Mouse (Mus musculus) neutrophil, adult 5-6 weeks (primary cell): Measurements from ENCODE around the gene BC025920. TPM values are rescaled to one million over a fixed set of nuclear protein-coding genes. Genes with fewer than 3 reads are reported as not detected.

Experiments used
- ATAC-seq: fragments of 151-379, 151-347 bp; 2 replicates; pipeline ENCODE4 v1.8.0; 2017; ENCODE audit warnings: mild to moderate bottlenecking, moderate TSS enrichment; ENCODE audit not compliant: insufficient number of reproducible peaks, poor library complexity, low FRiP score, severe bottlenecking; ENCODE audit errors: extremely low read depth
- total RNA-seq: library from RNA; stranded (forward); fragments of 200-1000 nt; gene quantifications from 2 replicates; pipeline ENCODE4 v1.2.3, GENCODE M21; 2017

Gene BC025920
- total RNA-seq, 1 experiment from 2014 or later, result 5.8 TPM

DNA sequence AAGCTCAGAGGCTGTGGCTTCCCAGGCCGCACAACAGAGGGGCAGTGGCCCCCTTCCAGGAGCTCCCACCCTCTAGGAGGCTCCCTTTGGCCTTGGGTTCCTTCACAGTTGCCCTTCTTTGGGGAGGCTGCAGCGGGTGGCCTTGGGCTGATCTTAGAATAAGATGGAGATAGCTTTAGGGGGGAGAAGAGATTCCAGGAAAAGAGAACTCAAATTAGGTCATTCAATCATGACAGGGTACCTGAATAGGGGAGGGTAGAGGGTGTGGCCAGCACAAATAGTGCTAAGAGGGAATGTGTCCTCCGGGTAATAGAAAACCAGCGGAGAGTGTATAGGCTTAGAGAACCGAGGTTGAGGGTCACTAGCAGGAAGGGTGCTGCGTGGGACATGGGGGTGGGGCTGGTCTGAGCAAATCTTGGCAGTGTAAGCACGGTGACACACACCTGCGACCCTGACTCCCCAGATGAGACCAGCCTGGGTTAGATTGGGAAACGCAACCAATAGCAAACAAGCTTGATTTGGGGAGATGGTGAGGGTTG is 33.9 kb upstream of the BC025920 start:
- ATAC-seq, result no peak

DNA sequence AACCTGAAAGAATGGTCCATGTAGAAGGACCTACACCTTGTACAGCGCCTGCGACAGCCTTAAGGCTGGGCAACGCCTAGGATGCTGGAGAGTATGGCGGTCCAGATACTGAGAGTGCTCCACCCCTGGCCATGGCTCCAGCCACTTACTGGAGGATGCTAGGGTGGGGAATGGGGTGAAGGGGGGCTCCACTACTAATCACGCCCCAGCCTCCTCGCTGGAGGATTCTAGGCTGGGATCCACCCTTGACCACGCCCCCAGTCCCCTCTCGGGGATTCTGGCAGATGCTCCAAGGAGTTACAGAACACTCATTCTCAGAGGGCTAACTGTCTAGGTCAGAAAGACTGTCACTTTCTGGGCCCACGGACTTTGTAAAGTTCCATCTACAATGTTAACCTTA is 33.1 kb upstream of the BC025920 start:
- ATAC-seq, result no peak

- ATAC-seq, result no peak
These were observed 31.7 kb upstream of the BC025920 start, which contains the start of gene Tle2 for GRCm38 (mm10) chr10:81574081-81575056. Gene Tle2 (plus strand): TSS chr10:81574561.

GRCm38 (mm10) chr10:81575208-81575631 is 30.9 kb upstream of the BC025920 start:
- ATAC-seq, result no peak

- no peak for ATAC-seq
These were observed 30.4 kb upstream of the BC025920 start for GRCm38 (mm10) chr10:81575695-81576094.

- no peak for ATAC-seq
These were observed 26.1 kb upstream of the BC025920 start for GRCm38 (mm10) chr10:81579967-81580366.

DNA sequence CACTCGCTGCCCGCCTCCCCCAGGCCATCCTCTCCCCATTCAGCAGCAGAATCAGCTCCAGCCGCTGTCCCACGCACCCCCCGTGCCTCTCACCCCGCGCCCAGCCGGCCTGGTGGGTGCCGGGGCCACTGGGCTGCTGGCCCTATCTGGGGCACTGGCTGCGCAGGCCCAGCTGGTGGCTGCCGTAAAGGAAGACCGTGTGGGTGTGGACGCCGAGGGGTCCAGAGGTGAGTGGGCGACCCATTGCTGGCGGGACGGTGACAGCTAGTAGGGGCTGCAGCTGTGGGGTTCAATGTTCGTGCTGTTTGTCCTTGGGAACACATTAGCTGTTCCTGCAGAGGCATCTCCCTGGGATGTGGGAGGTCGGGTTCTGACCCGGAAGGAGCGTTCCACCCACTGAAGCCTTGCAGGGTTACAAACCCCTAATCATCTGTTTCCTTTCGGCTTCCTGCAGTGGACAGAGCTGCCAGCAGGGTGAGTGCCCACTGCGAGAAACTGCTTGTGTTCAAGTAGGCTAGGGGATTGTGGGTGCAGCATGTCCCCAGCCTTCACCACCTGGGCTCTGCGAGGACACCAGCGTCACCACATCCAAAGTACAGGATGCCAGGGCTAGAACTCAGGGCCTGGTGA is 25.5 kb upstream of the BC025920 start:
- peak; percentile 56 for ATAC-seq

- no peak for ATAC-seq
These were observed 22.7 kb upstream of the BC025920 start for GRCm38 (mm10) chr10:81583347-81583746.

DNA sequence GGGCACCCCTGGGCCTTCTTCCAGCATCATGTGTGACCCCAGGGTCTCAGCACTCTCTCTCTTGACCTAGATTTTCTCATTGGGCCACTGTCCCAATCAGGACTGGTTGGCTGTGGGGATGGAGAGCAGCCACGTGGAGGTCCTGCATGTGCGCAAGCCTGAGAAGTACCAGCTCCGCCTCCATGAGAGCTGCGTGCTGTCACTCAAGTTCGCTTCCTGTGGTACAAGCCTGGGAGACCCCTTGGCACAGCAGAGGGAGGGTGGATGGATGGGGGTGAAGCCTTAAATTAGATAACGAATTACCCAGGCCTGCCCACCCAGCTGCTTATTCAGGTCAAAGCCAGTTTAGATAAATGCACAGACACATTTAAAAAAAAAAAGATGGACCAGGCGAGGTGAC is 17.3 kb upstream of the BC025920 start:
- no peak for ATAC-seq

DNA sequence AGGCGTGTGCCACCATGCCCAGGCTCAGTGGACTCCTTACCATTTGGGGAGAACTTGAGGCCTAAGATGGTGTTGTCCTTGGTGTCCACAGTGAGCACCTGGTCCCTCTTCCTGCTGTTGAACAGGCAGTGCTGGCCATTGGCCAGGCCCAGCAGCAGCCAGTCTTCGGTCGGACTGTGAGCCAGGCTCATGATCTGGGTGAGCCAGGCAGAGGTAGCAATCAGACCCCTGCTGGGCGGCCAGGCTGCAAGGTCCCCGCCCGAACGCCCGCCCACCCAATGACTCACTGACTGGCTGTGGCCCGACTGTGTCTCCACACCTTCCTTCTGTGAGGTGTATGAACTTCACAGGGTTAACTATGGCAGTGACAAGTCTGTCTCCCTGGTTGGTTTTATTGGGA is 14.2 kb upstream of the BC025920 start:
- no peak for ATAC-seq

DNA sequence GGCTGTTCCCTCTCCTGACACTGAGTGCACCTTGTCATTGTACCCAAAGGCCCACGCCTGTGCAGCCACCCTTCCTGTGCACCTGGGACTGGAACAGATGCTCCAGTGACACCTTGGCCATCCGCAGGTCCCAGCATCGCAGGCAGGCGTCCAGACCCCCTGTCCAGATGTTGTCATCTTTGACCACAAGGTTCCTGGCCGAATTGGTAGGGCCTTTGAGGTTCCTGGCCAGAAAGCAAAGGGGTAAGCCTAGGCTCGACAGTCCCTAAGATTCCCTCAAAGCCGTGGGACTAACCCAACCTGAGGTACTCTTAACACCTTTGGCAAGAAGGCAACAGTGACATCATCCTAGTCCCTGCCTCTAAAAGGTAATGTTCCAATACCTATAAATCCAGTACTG is 13.4 kb upstream of the BC025920 start:
- no peak for ATAC-seq

DNA sequence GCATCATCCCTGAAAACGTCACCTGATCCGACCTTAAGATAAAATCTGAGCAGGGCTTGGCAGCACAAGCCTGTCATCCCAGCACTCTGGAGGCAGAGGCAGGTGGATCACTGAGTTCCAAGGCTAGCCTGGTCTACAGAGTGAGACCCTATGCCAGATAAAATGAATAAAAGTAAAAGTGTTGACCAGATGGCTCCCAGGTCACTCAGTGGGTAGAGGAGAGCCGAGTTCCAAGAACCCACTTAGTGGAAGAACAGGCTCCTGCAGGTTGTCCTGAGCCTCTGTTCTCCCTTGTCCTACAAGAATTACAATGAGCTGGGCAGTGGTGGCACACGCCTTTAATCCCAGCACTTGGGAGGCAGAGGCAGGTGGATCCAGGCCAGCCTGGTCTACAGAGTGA is 12.8 kb upstream of the BC025920 start:
- ATAC-seq, result no peak

DNA sequence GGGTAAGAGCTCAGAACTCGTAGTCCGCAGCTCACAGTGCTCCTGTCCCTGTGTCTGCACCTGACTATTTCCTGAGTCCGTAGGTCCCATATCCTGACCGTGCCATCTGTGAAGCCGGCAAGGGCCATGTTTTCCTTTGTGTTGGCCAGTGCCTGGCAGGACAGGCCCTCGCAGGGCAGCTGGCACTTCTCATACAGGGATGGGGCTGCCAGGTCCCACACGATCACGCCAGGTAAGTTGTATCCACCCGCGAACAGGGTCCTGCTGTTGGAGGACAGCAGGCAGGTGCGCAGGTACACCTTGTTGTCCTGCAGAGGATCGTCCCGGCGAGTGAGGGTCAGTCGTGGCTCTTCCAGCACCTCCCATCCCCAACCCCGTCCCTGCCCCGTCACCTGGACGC is 12.1 kb upstream of the BC025920 start:
- ATAC-seq, result no peak

DNA sequence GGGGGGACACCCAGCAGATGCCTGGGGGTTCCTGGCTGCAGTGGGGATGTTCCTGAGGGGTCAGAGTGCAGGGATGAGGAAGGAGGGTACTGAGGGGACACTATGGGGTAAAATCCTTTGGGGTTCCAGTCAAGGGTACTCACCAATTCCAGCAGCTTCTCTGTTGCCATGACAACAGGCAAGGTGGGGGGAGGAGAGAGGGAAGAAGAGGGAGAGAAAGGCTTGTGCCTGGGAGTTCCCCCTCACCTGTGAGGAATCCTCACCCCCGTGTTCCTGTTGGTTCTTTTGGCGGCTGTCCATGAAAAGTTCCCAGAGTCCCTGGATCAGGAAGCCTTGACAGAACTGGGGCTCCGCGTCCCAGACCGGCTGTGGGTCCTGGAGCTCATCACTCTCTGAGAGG is 10.5 kb upstream of the BC025920 start:
- no peak for ATAC-seq

GRCm38 (mm10) chr10:81596611-81597010 is 9.5 kb upstream of the BC025920 start:
- ATAC-seq, result no peak

DNA sequence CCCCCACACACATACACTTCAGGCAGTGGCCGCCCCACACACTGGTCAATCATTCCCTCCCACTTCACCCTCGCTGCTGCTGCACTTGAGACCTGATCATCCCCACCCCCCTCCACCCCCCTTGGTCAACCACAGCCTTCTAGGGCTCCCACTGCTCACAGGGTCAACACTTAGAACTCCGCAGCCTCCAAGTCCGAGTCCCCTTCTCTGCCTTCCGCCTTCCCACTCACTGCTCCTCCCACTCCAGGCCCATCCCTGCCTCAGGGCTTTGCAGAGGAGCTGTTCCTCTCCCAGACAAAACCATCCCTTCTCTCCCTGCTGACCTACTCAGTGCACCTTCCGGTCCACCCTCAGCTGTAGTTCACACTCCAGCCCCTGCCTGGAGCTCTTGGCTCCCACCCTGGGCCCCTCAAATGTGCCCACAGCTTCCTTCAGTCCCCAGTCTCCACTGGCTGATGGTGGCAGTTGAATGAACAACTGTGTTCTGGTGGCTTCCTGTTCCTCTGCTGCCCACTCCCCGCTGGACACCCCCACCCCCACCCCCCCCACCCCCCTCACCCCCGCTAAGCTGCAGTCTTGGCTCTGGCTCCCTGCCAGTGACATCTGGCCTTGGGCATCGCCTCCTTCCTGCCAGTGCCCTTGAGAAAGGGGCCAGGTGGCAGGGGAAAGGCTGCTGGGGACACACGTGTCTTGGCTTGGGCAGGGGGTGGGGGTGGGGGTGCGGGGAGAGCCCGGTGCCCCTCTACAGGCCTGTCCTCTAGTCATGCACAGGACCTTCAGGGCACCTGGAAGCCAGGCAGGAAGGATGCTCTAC is 8.7 kb upstream of the BC025920 start:
- ATAC-seq, result no peak

GRCm38 (mm10) chr10:81598342-81598741 is 7.7 kb upstream of the BC025920 start:
- ATAC-seq, result no peak

DNA sequence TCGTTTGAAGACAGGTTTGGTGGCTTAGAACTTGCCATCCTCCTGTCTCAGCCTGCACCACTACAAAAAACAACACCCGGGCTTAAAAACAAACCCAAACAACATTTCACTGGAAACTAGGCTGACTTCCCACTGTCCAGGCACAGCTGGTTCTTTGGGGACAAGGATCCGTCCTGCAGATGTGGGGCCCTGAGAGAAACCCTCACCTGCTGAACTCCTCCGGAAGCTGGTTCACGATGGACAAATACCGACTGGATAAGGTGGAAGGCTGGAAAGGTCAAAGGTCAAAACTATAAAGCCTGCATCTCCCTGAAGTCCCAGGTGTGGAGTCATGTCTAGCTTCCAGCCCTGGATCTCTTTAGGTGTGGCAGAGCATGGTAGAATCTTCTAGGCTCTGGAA is 7.2 kb upstream of the BC025920 start:
- no peak for ATAC-seq

- ATAC-seq, result no peak
These were observed 6.4 kb upstream of the BC025920 start for GRCm38 (mm10) chr10:81599630-81600029.
